Mouse (Mus musculus) stomach, embryonic 15.5 days (tissue): ENCODE measurements around the gene Dynlt1b. TPM values are rescaled to one million over a fixed set of nuclear protein-coding genes. Genes with fewer than 3 reads are reported as not detected.
"Not testable (repeated sequence)": the region's sequence is repeated elsewhere in the genome, so short reads cannot be mapped to it uniquely, and the experiment has no call there.

ENCODE experiments used
- ATAC-seq: fragments of 200-750 bp; cut with Nextera tagmentation; 2 replicates; pipeline ENCODE4 v1.8.0; 2017; ENCODE audit warnings: low read depth, moderate number of reproducible peaks, moderate TSS enrichment; ENCODE audit not compliant: insufficient read depth, low FRiP score
- H3K27ac ChIP-seq: fragments of 300-500 bp; sonication (generic); 2 replicates; pipeline ENCODE4 v1.5.1; 2015; ENCODE audit warnings: mild to moderate bottlenecking, inconsistent platforms
- H3K27me3 ChIP-seq: fragments of 300-500 bp; sonication (generic); replicated peaks from 2 replicates; pipeline ENCODE4 v1.6.1; 2015; ENCODE audit warnings: inconsistent platforms
- H3K36me3 ChIP-seq: fragments of 300-500 bp; sonication (generic); 2 replicates; pipeline ENCODE4 v1.6.1; 2015; ENCODE audit warnings: inconsistent platforms
- H3K4me1 ChIP-seq: fragments of 300-500 bp; sonication (generic); 2 replicates; pipeline ENCODE4 v1.6.1; 2015; ENCODE audit warnings: inconsistent platforms
- H3K4me2 ChIP-seq: fragments of 300-500 bp; sonication (generic); 2 replicates; pipeline ENCODE4 v1.6.1; 2015; ENCODE audit warnings: mild to moderate bottlenecking, inconsistent platforms
- H3K4me3 ChIP-seq: fragments of 300-500 bp; sonication (generic); replicated peaks from 2 replicates; pipeline ENCODE4 v1.5.1; 2015; ENCODE audit warnings: inconsistent platforms
- H3K9ac ChIP-seq: fragments of 300-500 bp; sonication (generic); 2 replicates; pipeline ENCODE4 v1.6.1; 2015; ENCODE audit warnings: inconsistent platforms
- H3K9me3 ChIP-seq: fragments of 300-500 bp; sonication (generic); 2 replicates; pipeline ENCODE4 v1.6.1; 2016; ENCODE audit warnings: inconsistent platforms
- WGBS: fragments of 180-500 bp; shearing (Covaris S2); methylation state at CpG from one replicate; pipeline ENCODE4 v1.1.7; 2015; 5-methylcytosine and 5-hydroxymethylcytosine counted together
- polyA plus RNA-seq: library from polyadenylated mRNA; unstranded; fragments of >200 nt; fragmentation: Nextera tagmentation; extraction: Ambion mirVana; gene quantifications from 2 replicates; pipeline ENCODE4 v1.2.1, GENCODE M21; 2015

Dynlt1b gene
- polyA plus RNA-seq, result 461 and 518 TPM in 2 replicates

DNA sequence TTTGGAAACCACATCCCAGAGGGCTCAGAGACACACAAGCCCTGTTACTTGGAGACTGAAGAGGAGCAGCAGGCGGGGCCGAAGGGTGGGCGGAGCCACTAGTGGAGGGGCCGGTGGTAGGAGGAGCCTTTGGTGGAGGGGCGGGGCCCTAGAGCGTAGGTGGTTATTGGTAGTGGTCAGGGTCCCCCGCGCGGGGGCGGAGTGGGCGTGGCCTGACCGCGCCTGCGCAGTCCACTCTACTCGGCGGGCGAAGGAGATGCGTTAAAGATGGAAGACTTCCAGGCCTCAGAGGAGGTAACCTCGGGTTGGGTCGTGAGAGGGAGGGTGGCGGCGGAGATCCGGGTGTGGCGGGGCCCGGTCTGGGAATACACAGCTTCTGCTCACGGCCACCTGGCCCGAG is at the start of gene Dynlt1b:
TSS of gene Dynlt1b (plus strand) at position 168 of the 400 bp plus-strand sequence.
- ATAC-seq, result peak; percentile 95
- Histone ChIP-seq H3K4me3 (peak within 1 kb of the TSS; percentile 45), H3K4me2 (peak within 1 kb of the TSS; percentile 45), H3K27ac (peak within 1 kb of the TSS; percentile 73), H3K9ac (peak within 1 kb of the TSS; percentile 19; the same call in 1 of the 2 replicates)
- H3K4me1 ChIP-seq, H3K36me3 ChIP-seq, H3K9me3 ChIP-seq, H3K27me3 ChIP-seq: not testable (repeated sequence)
- under 1% methylated on average over 27 of the region's 27 CpGs for WGBS

DNA sequence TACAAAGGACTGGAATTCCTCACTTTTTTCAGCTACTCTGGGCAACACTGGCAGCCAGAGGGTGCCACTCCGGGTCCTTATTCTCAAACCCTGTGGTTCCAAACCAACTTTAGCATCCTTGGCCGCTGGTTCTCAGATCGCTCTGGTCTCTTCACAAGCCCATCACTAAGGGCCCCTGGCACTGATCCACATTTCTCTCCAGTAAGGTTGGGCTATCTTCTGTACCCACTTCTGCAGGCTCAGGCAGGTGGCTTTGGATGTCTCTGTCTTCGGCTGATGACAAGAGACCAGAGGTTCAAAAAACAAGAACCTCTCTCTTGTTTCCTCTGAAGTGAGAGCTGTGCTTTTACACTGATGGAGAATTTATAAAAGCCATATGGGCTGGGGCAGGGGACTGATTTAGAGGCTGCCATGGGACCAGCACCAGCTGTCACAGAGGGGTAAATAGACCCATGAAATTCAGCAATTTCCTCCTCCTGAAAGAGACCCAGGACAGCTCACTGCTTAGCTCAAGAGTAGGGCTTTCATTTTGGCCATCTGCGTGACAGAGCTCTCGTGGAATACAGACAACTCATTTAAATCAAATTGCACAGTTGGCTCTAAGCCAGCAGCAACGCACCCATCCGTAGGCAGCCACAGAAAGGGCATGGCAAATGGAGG is 49.6 kb upstream of the Dynlt1b start:
- H3K36me3 ChIP-seq, H3K9ac ChIP-seq, ATAC-seq, H3K27me3 ChIP-seq, H3K4me3 ChIP-seq, H3K27ac ChIP-seq, H3K9me3 ChIP-seq, H3K4me2 ChIP-seq, H3K4me1 ChIP-seq: not testable (repeated sequence)
- 73% methylated on average over 1 of the region's 8 CpGs for WGBS

DNA sequence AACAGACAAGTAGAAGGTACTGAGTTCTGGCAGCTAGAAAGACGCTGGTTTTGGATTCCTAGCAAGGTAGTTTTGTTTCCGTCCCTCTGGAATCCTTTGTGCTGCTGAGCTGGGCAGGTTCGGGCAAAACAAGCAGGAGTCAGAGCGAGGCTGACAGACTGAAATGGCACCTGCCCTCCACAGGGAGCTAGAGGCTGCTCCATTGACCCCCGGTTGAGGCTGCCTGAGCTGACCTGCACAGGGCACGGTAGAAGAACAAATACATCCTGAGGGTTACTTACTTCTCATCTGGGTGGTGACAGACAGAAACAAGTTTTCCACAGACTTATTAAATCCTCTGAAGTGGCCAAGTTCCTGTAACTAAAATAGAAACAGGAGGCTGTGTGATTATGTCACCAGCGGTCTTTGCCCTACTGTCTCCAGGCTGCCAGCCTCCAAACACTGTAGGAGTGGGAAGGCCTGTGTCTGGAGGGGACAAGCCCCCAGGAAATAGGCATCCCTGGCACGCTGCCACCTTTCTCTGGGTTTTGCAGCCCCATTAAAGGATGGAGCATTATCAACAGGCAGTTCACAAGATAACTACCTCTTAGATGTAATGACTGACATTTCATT is 48.7 kb upstream of the Dynlt1b start:
- ATAC-seq, result not testable (repeated sequence)

DNA sequence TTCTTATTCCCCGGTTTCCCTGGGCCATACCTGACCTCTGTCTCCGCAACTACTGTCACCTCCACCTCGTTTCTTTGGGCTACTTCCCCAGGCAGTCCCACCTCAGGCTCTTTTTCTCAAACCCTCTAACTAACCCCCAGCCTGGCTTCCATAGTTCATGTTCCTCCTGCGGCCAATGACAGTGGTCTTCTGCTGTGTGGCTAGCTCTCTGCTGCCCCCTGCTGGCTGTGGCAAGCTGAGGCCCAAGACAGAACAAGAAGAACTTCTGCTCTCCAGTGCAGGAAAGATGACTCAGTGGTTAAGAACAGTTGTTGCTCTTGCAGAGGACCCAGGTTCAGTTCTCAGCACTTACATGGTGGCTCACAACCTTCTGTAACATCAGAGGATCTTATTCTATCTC is 43.0 kb upstream of the Dynlt1b start:
- not testable (repeated sequence) for H3K27ac ChIP-seq, H3K27me3 ChIP-seq, H3K9ac ChIP-seq, H3K4me1 ChIP-seq, H3K4me3 ChIP-seq, ATAC-seq, H3K36me3 ChIP-seq, H3K9me3 ChIP-seq, H3K4me2 ChIP-seq
- WGBS, result no CpG with 5 or more reads among the region's 4 CpGs

More for the DNA sequence above, 48.7 kb upstream of the Dynlt1b start:
- not testable (repeated sequence) for H3K36me3 ChIP-seq, H3K9me3 ChIP-seq, H3K4me2 ChIP-seq, H3K27ac ChIP-seq, H3K27me3 ChIP-seq, H3K9ac ChIP-seq, H3K4me1 ChIP-seq, H3K4me3 ChIP-seq
- no CpG with 5 or more reads among the region's 8 CpGs for WGBS

DNA sequence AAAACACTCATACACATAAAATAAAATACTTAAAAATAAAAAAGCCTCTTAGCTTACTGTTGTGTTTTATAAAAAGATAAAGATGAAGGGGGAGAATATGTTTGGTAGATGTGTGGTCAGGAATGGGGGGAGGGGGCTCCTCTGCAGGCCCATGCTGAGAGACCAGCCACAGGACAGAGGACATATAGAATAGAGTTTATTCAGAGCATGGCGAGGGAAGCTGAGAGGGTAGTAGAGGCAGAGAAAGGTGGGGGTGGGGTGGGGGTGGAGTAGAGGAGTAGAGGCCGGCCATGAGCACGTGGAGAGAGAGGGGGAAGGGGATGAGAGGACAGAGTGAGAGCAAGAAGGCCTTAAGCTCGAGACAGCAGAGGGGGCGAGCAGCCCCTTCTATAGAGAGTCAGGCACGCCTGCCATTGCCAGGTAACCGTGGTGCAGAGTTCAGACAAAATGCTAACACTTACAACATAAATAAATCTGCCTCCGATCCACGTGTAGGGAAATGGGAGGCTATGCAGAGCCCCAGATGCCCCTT is 42.5 kb upstream of the Dynlt1b start:
- WGBS, result no CpG with 5 or more reads among the region's 9 CpGs
- H3K4me3 ChIP-seq, H3K9ac ChIP-seq, H3K4me1 ChIP-seq, H3K36me3 ChIP-seq, H3K9me3 ChIP-seq, H3K27ac ChIP-seq, H3K27me3 ChIP-seq, ATAC-seq, H3K4me2 ChIP-seq: not testable (repeated sequence)

DNA sequence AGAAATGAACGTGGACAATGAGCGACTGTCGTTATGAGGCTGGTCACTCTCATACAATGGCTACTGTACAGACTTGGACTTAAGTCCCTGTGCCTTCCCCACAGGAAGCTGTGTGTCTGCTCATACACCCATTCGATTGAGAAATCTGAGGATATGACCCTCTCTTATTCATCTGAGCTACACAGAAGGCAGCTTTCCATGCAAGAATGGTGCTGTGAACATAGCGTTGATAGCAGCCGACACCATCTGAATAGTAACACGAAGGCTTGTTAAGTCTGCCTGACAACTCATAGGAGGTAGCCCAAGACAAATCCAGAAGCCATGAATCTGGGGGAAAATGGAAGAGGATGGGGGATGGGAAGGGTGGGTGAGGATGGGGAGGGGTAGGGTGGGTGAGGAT is 40.4 kb upstream of the Dynlt1b start:
- H3K9me3 ChIP-seq, H3K36me3 ChIP-seq, H3K27me3 ChIP-seq, ATAC-seq, H3K9ac ChIP-seq, H3K4me3 ChIP-seq, H3K27ac ChIP-seq, H3K4me1 ChIP-seq, H3K4me2 ChIP-seq: not testable (repeated sequence)
- 81% methylated on average over 5 of the region's 7 CpGs for whole genome bisulfite sequencing

DNA sequence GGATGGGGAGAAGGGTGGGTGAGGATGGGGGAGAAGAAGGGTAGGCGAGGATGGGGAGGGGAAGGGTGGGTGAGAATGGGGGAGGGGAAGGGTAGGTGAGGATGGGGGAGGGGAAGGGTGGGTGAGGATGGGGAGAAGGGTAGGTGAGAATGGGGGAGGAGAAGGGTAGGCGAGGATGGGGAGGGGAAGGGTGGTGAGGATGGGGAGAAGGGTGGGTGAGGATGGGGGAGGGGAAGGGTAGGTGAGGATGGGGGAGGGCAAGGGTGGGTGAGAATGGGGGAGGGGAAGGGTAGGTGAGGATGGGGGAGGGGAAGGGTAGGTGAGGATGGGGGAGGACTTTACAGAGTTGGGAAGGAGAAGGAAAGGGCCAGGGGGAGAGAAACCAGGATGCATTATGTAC is 39.2 kb upstream of the Dynlt1b start:
- not testable (repeated sequence) for H3K36me3 ChIP-seq, H3K4me3 ChIP-seq, H3K9ac ChIP-seq, H3K27me3 ChIP-seq, H3K4me2 ChIP-seq, H3K27ac ChIP-seq, ATAC-seq, H3K4me1 ChIP-seq, H3K9me3 ChIP-seq
- WGBS, result 75% methylated on average over 2 of the region's 2 CpGs

DNA sequence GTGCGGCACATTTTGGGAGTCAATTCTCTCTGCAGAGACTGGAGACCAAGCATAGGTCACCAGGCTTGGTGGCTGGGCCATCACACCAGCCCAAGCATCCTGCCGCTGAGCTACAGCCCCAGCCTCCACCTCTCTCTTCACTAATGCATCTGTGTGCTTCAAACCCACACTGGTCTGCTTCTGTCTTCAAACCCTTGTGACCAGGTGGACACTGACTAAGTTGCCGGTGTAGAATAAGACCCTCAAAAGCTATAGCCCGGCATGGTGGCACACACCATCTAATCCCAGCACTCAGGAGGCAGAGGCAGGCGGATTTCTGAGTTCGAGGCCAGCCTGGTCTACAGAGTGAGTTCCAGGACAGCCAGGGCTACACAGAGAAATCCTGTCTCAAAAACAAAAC is 38.2 kb upstream of the Dynlt1b start:
- H3K9me3 ChIP-seq, H3K36me3 ChIP-seq, H3K9ac ChIP-seq, H3K27me3 ChIP-seq, H3K27ac ChIP-seq, H3K4me2 ChIP-seq, H3K4me1 ChIP-seq, ATAC-seq, H3K4me3 ChIP-seq: not testable (repeated sequence)
- WGBS, result 86% methylated on average over 5 of the region's 6 CpGs

DNA sequence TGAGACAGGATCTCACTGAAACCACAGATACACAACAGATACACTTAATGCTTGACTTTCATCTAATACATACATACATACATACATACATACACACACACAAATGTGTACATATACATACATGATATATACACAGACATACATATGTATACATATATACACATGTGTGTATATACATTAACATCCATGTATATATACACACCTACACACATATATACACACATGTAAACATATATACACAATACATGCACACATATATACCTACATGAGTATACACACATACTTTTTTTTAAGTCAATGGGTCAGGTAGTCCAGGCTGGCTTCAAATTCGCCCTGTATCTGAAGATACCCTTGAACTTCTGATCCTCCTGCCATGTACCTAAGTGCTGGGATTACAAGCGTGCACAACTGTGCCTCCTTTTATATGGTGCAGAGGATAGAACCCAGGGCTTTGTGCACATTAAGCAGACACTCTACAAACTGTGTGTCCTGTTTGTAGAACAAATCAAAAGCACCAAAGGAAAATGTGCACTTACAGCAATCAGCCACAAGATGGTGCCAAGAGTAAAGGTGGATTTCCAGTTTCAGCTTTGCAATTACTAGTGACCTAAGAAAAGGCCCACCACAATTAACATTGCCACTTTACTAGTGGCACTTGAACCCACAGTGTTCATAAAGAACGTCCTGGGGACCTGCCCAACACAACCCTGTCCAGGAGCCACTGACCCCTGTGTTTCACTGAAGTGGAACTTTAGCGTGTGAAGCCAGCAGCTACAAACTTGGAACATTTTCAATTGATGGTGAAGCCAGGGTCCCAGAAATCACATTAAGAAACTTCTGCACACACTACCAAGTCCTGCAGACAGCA is 37.2 kb upstream of the Dynlt1b start:
- not testable (repeated sequence) for H3K9me3 ChIP-seq, H3K4me3 ChIP-seq, H3K4me2 ChIP-seq, H3K4me1 ChIP-seq, H3K36me3 ChIP-seq, H3K27ac ChIP-seq, ATAC-seq, H3K9ac ChIP-seq, H3K27me3 ChIP-seq
- no CpG with 5 or more reads among the region's 4 CpGs for WGBS

DNA sequence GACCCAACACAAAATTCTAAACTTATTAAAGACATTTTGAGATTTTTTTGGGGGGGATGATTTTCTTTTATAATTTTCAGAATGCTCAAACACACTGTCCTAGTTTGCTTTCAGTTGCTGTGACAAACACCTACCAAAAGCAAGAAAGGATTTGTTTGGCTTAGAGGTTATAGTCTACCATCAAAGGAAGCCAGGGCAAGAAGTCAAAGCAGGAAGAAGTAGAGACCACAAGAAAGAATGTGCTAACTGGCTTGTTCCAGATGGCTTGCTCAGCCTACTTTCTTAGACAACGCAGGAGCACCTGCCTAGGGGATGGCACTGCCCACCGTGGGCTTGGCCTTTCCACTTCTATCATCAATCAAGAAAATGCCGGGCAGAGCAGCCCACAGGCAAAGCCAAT is 31.8 kb upstream of the Dynlt1b start:
- not testable (repeated sequence) for H3K4me3 ChIP-seq, H3K27ac ChIP-seq, ATAC-seq, H3K27me3 ChIP-seq, H3K36me3 ChIP-seq, H3K4me1 ChIP-seq, H3K4me2 ChIP-seq, H3K9me3 ChIP-seq, H3K9ac ChIP-seq
- 72% methylated on average over 2 of the region's 3 CpGs for WGBS

DNA sequence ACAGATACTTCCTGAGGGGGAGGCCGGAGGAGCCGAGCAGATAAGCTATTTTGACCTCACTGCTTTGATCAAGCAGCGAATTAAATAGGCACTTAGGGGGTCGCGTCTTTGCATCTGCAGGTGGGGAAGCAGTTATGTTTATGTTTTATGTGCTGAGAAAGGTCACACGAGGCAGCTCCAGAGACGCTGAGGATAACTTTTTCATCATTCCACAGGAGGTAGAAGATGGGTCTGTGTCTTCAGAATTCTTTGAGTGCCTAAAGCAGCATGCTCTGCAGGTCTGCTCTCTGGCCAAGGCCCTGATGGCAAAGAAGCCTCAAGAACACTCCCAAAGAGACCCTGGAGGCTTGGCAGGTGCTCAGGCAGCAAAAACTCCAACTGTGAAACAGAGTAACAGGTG is 31.1 kb upstream of the Dynlt1b start:
- not testable (repeated sequence) for H3K9ac ChIP-seq, H3K27ac ChIP-seq, H3K9me3 ChIP-seq, H3K4me3 ChIP-seq, H3K4me1 ChIP-seq, H3K4me2 ChIP-seq, ATAC-seq, H3K27me3 ChIP-seq, H3K36me3 ChIP-seq
- WGBS, result 30% methylated on average over 7 of the region's 7 CpGs
